Mouse (Mus musculus): ENCODE data around the gene Chn2. TPM values are rescaled to one million over a fixed set of nuclear protein-coding genes. Genes with fewer than 3 reads are reported as not detected.

The Chn2 gene
- total RNA-seq, 2 experiments from 2014 or later: 2.3 to 2.5 TPM

DNA sequence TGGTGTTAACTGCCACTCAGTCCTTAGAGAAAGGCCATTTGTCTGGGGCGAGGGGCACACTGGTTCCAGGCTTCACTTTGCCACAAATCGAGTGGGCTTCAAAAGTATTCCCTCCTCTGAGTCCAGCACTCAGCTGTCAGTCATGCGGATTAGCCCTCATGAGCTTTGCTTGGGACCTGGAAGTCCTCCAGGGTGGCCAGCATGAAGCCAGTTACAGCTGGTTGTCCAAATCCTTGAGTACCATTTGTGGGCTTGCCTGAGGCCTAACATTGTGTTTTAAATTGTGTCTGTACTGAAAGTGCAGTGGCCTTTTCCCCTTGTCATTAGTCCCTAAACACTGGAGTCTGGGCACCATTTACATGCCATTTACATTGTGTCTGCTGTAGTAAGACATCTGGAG lies 101.8 kb downstream of the Chn2 start:
- no peak for ATAC-seq (replicated peaks; ENCODE audit: low FRiP score, poor library complexity, severe bottlenecking)

DNA sequence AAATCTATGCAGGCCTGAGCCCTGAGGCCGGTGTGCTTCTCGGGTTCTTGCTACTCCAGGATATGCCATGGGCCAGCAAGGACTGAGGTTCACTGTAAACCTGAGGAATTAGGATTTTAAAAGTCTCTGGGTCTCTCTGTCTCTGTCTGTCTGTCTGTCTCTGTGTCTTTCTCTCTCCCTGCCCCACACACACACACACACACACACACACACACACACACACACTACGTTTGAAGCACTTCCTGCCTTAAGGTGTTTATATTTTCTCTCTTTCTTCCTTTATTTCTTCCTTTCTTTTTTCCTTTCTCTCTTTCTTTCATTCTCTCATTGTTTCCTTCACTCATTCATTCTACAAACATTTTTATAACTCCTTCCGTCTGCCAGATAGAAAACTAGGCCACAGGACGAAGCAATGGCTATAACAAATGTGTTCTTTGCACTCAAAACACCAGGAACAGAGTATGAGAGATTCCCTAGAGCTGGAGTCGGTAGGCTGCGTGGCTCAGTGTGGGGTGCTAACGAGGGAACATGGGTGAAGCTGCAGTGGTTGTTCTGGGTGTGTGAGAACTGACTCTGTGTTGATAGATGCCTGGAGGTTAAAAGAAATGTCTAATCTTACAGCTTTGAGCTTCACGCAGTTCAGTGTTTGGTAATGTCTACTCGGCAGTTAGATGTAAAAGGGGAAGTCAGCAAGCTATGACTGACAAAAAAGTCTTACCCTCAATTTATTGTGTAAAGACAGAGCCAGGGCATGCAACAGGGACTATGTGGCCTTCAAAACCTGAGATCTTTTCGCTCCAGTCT lies 103.7 kb downstream of the Chn2 start:
- ATAC-seq (replicated peaks; ENCODE audit: low FRiP score, poor library complexity, severe bottlenecking): no peak

DNA sequence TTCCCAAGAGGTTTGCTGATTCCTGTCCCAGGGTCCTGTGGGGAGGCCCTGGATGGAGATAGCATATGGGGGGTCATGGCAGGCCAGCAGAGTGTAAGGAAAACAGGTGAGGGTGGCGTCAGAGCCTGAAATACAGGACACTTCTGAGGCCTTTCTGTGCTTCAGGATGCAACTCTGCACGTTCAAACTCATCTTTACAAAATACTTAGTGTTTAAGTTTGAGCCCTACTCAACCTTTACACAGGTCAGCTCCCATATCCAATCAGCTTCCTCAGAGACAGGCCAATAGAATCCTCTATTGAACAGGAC lies 104.3 kb downstream of the Chn2 start:
- ATAC-seq (replicated peaks; ENCODE audit: low FRiP score, poor library complexity, severe bottlenecking): no peak

DNA sequence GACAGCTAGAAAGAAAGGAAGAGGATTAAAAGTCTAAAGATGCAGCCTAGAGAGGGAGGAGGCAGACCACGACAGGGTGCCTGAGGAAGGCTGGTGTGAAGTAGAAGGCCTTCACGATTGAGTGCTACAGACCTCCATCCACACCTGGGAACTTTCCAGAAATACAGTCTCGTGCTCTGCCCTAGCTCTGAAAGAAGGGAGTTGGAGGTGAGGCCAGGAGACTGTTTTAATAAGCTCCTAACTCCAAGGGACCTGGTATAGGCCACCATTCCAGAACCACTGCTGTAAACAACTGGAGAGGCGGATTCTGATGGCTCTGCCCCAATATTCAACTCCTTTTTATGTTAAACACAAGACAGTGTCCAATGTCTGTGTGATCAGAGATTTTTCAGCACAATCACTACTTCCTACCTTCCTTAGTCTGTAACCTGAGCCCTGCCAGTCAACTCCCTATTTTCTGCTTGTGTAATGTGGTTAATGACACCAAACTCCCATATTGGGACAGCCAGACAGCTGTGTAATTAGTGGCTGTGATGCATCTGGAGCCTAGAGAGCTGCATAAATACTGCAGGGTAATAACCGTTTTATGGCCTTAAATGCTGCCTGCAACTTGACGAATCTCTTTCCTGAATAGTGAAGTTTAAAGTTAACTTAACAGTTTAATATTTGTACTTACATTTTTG lies 109.6 kb downstream of the Chn2 start:
- no peak for ATAC-seq (replicated peaks; ENCODE audit: low FRiP score, poor library complexity, severe bottlenecking)

DNA sequence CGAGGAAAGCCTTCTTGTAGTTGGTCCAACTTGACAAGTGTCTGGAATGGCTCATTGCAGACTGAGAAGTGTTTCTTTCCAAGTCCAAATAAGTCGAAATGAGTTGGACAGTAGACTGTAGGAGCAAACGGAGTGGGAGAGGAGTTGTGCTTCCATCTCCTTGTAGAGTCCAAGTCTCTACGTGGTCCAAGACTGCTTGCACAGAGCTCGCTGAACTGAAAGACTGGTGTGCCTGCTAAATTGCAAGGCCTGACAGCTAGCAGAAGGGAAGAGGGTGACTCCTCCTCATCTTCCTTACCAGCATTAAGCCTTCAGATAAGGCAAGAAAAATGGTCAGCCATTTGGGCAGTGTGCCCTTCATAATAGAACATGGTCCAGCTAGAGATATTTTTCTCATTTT lies 111.5 kb downstream of the Chn2 start:
- ATAC-seq (replicated peaks; ENCODE audit: low FRiP score, poor library complexity, severe bottlenecking): no peak

DNA sequence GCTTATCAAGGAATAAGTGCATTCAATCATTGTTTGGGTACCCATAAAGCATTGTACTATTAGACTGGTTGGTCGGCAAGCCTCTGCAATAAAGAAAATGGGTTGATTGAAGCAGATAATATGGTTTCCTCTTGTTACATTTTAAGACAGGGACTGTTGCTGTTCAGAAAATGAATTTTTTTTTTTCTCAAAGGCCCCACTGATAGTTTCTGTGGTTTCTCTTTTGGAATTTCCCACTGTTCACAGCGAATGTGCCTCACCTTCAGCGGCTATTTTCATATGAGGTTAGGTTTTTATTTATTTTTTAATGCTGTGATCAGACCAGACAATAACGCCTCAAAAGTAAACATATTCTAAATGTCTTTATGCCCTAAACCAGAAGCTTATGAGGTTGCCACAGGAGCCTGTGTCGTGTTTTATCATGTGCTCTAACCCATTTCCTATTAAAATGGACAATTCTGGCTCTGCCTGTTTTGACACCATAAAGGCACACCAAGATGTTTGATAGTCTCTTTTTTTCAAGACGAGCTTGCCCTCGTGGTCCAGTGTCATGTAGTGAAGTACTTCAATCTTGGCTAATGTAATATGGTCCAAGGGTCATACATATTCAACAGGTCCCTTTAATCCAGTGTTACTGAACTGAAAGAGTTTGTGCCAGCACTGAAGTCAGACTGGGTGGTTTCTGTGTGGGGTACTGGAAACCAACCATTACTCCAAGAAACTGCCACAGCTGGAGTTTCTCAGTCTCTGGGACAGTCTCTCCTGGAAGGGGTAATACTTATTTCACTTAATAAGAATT lies 112.3 kb downstream of the Chn2 start:
- no peak for ATAC-seq (replicated peaks; ENCODE audit: low FRiP score, poor library complexity, severe bottlenecking)

DNA sequence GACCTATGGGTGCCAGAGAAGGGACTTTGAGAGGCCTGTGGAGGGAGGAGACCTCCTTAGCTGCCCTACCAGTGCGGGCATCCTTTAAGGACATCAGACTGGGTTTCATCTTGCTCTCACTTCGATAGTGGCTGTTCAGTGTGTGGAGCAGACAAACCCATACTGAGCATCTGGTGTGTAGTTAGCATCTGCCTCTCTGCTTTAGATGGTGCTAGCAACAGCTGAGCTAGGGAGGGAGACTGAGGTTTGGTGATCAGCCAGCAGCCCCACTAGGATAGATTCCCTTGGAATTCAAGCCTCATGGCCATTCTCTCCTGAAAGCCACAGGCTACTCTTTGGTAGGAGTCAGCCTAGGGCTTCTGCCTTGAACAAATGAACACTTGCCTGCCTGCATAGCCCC lies 117.7 kb downstream of the Chn2 start:
- ATAC-seq (replicated peaks; ENCODE audit: low FRiP score, poor library complexity, severe bottlenecking): no peak

DNA sequence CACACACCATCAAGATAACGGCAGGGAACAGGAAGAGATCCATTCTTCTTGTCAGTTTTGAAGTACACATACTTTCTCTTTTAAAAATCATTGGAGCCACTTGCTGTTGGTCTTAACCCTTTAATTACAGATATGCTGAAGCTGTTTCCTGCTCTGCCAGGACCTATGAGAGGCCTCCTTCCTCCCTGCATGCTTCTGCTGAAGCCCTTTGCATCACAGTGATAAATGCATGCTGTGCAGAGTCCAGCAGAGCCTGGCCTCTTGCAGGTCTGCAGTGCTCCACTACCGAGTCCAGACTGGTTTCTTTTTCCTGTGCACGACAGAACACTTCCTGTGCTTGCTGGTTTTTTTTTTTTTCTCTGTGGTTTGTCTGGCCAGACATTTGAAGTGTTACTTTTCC lies 119.0 kb downstream of the Chn2 start:
- no peak for ATAC-seq (replicated peaks; ENCODE audit: low FRiP score, poor library complexity, severe bottlenecking)

DNA sequence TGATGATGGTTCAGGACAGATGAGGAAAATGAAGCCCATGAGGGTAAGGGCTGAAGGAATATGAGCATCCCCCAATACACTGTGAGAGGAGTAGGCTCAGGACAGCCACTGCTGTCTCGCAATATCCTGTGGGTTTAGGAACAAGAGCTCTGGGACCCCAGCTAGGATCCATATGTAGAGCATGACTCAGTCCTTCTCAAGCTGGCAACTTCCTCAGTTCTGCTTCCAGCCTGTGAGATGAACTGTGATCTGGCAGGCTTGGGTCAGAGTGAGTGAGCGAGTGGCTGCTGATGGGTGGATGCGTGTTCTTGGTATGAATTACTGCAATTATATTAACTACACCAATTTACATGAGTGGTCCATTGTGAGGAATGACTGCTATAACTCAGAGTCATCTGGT lies 121.3 kb downstream of the Chn2 start:
- no peak for ATAC-seq (replicated peaks; ENCODE audit: low FRiP score, poor library complexity, severe bottlenecking)

DNA sequence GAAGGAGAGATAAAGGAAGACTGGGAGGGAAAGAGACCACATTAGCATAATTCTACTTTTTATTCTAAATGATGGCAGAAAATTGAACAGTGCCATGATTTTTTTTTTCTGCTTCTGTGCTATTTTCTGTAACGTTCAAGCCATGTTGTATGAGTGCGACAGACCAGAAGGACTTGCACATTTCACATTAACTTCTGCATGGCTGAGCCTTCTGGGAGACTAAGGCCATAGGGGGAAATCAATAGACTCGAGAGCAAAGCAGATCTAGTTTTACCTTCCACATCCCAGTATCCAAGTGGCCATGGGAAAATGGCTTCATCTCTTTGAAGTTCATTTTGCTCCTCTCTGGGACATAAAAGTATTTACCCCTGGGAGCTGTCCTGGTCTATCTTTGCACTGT lies 121.9 kb downstream of the Chn2 start:
- no peak for ATAC-seq (replicated peaks; ENCODE audit: low FRiP score, poor library complexity, severe bottlenecking)

DNA sequence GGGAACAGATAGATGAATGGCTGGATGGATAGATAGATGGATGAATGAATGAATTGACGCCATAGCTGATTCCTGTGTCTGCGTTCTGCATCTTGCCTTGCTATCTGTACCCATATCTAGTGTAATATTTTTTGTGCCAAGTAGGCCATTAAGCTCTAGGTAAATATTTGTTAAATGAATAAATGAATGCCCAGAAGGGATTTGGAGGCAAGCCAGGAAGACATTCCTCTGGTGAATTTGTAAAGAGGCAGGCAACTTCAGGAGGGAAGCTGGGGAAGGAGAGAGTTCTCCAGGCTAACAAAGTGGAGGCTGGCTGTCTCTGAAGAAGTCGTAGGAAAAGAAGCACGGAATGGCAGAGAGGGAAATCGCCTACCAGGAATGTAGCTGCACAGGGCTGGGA lies 123.0 kb downstream of the Chn2 start:
- no peak for ATAC-seq (replicated peaks; ENCODE audit: low FRiP score, poor library complexity, severe bottlenecking)

DNA sequence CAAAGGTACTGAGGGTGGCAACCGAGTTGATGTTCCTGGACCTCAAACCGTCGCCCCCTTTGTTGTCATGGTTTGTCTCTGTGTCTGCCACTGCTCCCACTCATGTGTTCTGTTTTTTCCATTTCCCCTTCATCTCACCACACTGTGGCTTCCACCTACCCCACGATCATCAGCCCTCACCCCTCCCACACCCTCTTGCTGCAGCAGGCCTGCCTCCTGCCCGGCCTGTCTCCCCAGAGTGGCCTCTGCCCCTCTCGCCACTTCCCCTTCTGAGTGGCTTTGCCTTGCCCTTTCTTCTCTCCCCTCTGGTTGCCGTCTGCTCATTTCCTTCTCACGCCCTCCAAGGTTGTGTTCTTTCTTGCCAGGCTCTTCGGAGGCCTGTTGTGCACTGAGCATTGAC lies 123.4 kb downstream of the Chn2 start:
- no peak for ATAC-seq (replicated peaks; ENCODE audit: low FRiP score, poor library complexity, severe bottlenecking)

DNA sequence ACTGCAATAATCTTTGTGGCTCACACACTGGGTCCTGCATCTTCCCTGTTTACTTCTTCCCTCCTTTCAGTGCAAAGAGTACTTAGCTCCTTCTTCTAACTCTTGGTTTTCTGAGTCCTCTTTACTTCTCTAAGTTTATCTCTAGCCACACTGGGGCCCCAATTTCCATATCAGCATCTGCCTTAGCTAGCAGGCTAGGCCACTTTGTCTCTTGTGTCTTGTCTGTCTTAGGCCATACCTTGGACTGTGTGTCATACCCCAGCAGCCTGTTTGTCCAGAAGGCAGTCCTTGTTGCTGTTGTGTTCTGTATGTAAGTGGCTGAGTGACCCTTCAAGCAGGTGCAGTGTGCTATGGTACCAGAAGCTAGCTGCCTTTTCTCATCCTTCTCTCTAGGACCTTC lies 124.3 kb downstream of the Chn2 start:
- no peak for ATAC-seq (replicated peaks; ENCODE audit: low FRiP score, poor library complexity, severe bottlenecking)

DNA sequence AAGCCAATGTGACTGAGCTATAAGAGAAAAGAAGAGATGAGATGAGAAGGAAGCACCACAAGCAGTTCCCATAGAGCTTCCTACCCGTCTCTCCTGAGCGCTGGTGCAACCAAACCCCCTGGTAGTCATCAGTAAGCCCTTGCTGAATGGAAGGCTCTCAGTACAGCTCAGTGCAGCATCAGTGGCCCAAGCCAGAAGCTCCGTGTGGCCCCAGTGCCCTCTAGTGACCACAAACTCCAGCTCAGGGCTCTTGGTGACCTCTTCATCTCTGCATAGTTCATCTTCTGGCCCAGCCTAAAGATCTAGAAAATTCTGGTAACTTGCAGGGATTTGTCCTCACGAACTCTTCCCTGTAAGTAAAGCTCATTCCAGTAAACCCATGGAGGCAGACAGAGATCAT lies 125.4 kb downstream of the Chn2 start:
- no peak for ATAC-seq (replicated peaks; ENCODE audit: low FRiP score, poor library complexity, severe bottlenecking)

DNA sequence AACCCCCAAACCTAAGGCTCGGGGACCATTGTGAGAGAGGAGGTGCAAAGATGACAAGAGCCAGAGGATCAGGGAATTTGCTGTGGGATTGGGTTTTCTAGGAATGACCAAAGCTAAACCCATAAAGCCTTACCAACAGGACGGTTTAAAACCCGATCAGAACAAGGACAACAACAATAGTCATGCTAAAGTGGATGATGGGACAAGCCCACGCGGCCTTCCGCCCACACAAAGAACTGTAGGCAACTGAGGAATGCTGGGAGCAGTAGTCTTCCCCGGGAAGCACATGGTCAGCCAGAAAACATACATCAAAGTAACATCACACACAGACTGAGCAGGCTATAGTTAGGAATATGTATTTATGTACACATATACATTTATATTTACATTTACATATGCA lies 125.9 kb downstream of the Chn2 start:
- ATAC-seq (replicated peaks; ENCODE audit: low FRiP score, poor library complexity, severe bottlenecking): no peak

DNA sequence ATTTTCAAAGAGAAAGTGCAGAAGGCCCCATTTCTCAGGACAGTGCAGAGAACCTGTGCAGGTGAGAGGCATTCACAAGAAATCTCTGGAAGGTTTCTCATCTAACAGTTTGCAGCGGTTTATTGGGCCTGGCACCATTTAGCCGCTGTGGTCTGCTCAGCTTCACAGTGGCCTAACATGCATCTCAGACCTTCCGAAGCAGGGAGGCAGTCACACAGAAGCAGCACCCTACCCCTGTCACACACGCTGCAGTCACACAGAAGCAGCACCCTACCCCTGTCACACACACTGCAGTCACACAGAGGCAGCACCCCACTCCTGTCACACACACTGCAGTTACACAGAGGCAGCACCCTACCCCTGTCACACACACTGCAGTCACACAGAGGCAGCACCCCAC lies 126.5 kb downstream of the Chn2 start:
- no peak for ATAC-seq (replicated peaks; ENCODE audit: low FRiP score, poor library complexity, severe bottlenecking)

DNA sequence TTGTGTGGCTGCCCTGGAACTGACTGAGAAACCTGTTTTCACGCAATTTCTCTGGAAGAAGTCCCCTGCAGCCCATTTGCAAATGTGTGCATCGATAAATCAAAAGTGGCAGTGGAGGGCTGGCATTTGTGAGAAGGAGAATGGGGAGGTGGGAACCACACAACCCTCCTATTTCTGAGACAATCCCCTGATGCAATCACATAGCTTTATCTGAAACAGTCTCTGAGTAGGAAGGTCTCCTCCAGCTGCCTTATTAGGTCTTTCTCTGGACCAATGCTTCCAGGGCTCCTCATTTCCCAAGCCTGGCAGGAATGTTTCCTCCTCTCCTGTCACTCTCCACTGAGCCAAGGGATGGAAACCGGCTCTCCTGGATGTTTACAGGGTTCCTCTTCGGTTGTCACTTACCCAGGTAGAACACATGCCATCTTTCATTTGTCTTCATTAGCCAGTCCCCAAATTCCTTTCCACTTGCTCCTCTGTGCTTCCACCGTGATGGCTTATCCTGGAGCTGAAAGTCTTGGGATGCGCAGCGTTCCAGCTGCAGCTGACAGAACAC lies 127.7 kb downstream of the Chn2 start:
- no peak for ATAC-seq (replicated peaks; ENCODE audit: low FRiP score, poor library complexity, severe bottlenecking)

DNA sequence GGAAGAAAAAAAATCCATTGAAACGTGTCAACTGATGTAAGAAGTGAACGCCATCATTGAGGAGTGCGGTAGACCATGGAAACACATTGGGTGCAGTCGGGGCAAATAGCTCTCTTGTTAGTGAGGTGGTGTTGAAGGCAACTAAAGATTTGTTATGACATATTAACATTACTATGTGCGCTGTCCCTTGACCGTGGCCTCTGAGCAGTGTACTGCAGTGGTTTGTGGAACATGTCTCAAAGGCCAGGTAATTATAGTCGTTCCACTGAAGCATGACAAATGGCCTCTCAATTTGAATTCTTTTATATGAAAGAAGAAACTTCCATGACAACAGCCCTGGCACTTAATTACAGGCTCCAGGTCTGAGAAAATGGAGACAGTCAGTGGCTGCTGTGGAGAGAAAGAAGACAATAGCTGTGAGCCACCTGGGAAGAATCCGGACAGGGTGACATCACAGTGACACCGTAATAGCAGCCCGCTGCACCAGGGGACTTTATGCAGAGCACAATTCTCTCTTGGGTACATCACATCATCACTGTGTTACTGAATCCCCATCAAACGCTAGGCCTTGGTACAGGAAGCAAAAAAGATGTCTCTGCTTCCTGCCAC lies 131.0 kb downstream of the Chn2 start:
- ATAC-seq (replicated peaks; ENCODE audit: low FRiP score, poor library complexity, severe bottlenecking): no peak

DNA sequence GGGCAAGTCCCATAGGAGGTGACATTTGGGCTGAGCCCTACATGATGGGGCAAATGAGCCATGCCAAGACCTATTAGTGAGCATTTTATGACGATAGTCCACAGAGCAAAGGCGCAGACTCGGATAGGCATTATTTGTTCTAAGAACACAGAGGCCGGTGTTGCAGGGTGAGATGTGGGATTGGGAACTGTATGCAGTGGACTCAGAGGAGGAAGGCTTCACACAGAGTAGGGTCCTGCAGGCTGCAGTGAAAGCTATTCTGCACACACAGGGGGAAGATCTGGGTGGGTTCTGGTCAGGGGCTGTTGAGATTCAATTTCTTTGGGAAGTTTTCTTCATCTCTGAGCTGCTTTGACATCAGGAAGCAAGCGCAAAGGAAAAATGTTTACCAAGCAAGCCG lies 132.0 kb downstream of the Chn2 start:
- no peak for ATAC-seq (replicated peaks; ENCODE audit: low FRiP score, poor library complexity, severe bottlenecking)

DNA sequence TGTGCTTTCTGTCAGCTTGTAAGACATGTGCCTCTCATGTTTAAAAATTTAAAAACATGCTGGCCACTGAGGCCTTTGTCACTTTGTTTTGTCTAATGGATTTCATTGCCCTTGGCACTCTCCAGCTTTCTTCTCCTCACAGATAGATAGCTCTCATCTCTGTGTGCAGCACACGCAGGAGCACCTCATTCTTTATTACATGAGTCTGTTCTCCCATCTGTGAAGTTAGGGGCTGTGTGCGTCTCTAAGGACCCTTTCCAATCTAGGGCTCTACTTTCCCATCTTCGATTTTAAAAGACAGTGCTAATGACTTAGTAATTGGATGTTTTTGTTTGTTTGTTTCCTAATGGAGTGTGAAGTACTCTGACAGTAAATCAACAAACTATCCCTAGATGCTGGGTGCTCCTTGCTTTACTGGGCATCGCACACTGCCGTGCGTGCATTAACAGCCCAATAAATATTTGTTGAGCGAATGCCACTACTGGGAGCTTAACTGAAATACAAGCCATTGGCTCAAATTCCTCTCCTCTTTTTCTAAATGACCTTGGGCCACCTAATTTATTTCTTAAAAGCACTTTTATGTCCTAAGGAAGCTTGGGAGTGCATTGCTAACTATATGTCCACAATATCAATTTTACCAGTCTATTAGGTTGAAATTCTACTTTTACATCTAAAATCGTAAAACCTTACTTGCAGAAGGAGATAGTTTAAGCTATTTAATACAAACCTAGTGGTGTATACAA lies 136.3 kb downstream of the Chn2 start:
- ATAC-seq (replicated peaks; ENCODE audit: low FRiP score, poor library complexity, severe bottlenecking): no peak

All from erythroblast, adult 5-6 weeks (primary cell).